Mouse (Mus musculus) megakaryocyte, embryonic 14.5 days (primary cell): ENCODE results near the gene Mfsd7a. TPM values are rescaled to one million over a fixed set of nuclear protein-coding genes. Genes with fewer than 3 reads are reported as not detected.

Source experiments
- H3K27me3 ChIP-seq: replicated peaks from 2 replicates; pipeline ENCODE3; 2012; ENCODE audit warnings: inconsistent platforms
- H3K36me3 ChIP-seq: replicated peaks from 2 replicates; pipeline ENCODE3; 2012; ENCODE audit warnings: low read length, inconsistent platforms, mixed read lengths
- H3K4me1 ChIP-seq: 2 replicates; pipeline ENCODE4 v1.6.1; 2012; ENCODE audit warnings: inconsistent platforms
- H3K4me3 ChIP-seq: replicated peaks from 2 replicates; pipeline ENCODE3; 2012; ENCODE audit warnings: moderate library complexity, mild to moderate bottlenecking, inconsistent platforms
- H3K9me3 ChIP-seq: 2 replicates; pipeline ENCODE4 v1.6.1; 2012; ENCODE audit warnings: inconsistent platforms
- FLI1 ChIP-seq: IDR thresholded peaks from 2 replicates; pipeline ENCODE4 v1.6.1; 2012; ENCODE audit warnings: low read length, inconsistent platforms, mixed read lengths
- GATA1 ChIP-seq: IDR thresholded peaks from 3 replicates; pipeline ENCODE4 v1.6.1; 2012; ENCODE audit warnings: mixed read lengths, low read length, inconsistent platforms, borderline replicate concordance
- polyA plus RNA-seq: library from polyadenylated mRNA; stranded (reverse); fragments of >175 nt; gene quantifications from 2 replicates; pipeline ENCODE4 v1.2.3, GENCODE M21; 2012; ENCODE audit warnings: low replicate concordance; ENCODE audit not compliant: insufficient read depth

Gene Mfsd7a
- polyA plus RNA-seq, 1 experiment, result 0.86 TPM

GRCm38 (mm10) chr5:108436101-108436500, 12.6 kb downstream of the Mfsd7a start:
- Histone ChIP-seq H3K27me3 (peaks cover 9% of the 10 kb centered on the region), H3K36me3 (peaks cover 19% of the 10 kb centered on the region), H3K9me3 (no peaks in the 10 kb centered on the region), H3K4me1 (peaks cover 45% of the 10 kb centered on the region), H3K4me3 (no peak overlapping the region)
- TF ChIP-seq GATA1, result no peak
- TF ChIP-seq FLI1, result no peak

- TF ChIP-seq FLI1 (no peak), GATA1 (no peak)
- H3K36me3 ChIP-seq, result peaks cover 39% of the 10 kb centered on the region
- peaks cover 5% of the 10 kb centered on the region for H3K27me3 ChIP-seq
These were observed 14.7 kb downstream of the Mfsd7a start, which contains the start of gene Atp5k for GRCm38 (mm10) chr5:108433804-108434587. Gene Atp5k, minus strand, starts transcription at chr5:108434448.

GRCm38 (mm10) chr5:108431196-108431595, 17.5 kb downstream of the Mfsd7a start:
- peaks cover 60% of the 10 kb centered on the region for H3K36me3 ChIP-seq
- H3K9me3 ChIP-seq, result no peaks in the 10 kb centered on the region
- H3K27me3 ChIP-seq, result no peaks in the 10 kb centered on the region
- H3K4me3 ChIP-seq, result no peak overlapping the region
- no peak for TF ChIP-seq FLI1
- no peak for TF ChIP-seq GATA1
- H3K4me1 ChIP-seq, result peaks cover 55% of the 10 kb centered on the region

More at GRCm38 (mm10) chr5:108433804-108434587, 14.7 kb downstream of the Mfsd7a start, which contains the start of gene Atp5k:
- peak within 1 kb of the TSS; percentile 92 for H3K4me3 ChIP-seq
- peaks cover 42% of the 10 kb centered on the region for H3K4me1 ChIP-seq
- H3K9me3 ChIP-seq, result no peaks in the 10 kb centered on the region

- no peaks in the 10 kb centered on the region for H3K27me3 ChIP-seq
- H3K9me3 ChIP-seq, result no peaks in the 10 kb centered on the region
- no peak overlapping the region for H3K4me3 ChIP-seq
- peaks cover 63% of the 10 kb centered on the region for H3K36me3 ChIP-seq
- TF ChIP-seq GATA1 (no peak), FLI1 (no peak)
- peaks cover 47% of the 10 kb centered on the region for H3K4me1 ChIP-seq
These were observed 21.5 kb downstream of the Mfsd7a start for GRCm38 (mm10) chr5:108427186-108427585.

- Histone ChIP-seq H3K4me1 (peaks cover 50% of the 10 kb centered on the region), H3K9me3 (no peaks in the 10 kb centered on the region)
- TF ChIP-seq GATA1 (no peak), FLI1 (no peak)
These were observed 25.3 kb downstream of the Mfsd7a start for GRCm38 (mm10) chr5:108423427-108423826.

GRCm38 (mm10) chr5:108422741-108423140, 25.9 kb downstream of the Mfsd7a start:
- Histone ChIP-seq H3K4me3 (no peak overlapping the region), H3K9me3 (no peaks in the 10 kb centered on the region), H3K36me3 (peaks cover 19% of the 10 kb centered on the region), H3K4me1 (peaks cover 49% of the 10 kb centered on the region), H3K27me3 (peaks cover 2% of the 10 kb centered on the region)
- TF ChIP-seq FLI1 (no peak), GATA1 (no peak)

More at GRCm38 (mm10) chr5:108423427-108423826, 25.3 kb downstream of the Mfsd7a start:
- Histone ChIP-seq H3K36me3 (peaks cover 26% of the 10 kb centered on the region), H3K4me3 (no peak overlapping the region), H3K27me3 (peaks cover 2% of the 10 kb centered on the region)

GRCm38 (mm10) chr5:108414711-108415110, 34.0 kb downstream of the Mfsd7a start:
- no peaks in the 10 kb centered on the region for H3K9me3 ChIP-seq
- peaks cover 1% of the 10 kb centered on the region for H3K27me3 ChIP-seq
- H3K4me3 ChIP-seq, result no peak overlapping the region
- TF ChIP-seq GATA1, result no peak
- no peak for TF ChIP-seq FLI1
- peaks cover 23% of the 10 kb centered on the region for H3K4me1 ChIP-seq
- no peaks in the 10 kb centered on the region for H3K36me3 ChIP-seq

GRCm38 (mm10) chr5:108406977-108407376, 41.7 kb downstream of the Mfsd7a start:
- peaks cover 32% of the 10 kb centered on the region for H3K36me3 ChIP-seq
- H3K4me3 ChIP-seq, result no peak overlapping the region
- no peaks in the 10 kb centered on the region for H3K27me3 ChIP-seq
- peaks cover 5% of the 10 kb centered on the region; the same call in 1 of the 2 replicates for H3K9me3 ChIP-seq
- peaks cover 52% of the 10 kb centered on the region for H3K4me1 ChIP-seq
- TF ChIP-seq FLI1 (no peak), GATA1 (no peak)

- Histone ChIP-seq H3K36me3 (peaks cover 43% of the 10 kb centered on the region), H3K9me3 (peaks cover 5% of the 10 kb centered on the region; the same call in 1 of the 2 replicates), H3K4me1 (peaks cover 61% of the 10 kb centered on the region), H3K4me3 (peak overlapping the region; percentile 39), H3K27me3 (no peaks in the 10 kb centered on the region)
- no peak for TF ChIP-seq FLI1
- TF ChIP-seq GATA1, result peak; percentile 61; the same call in 1 of the 3 replicates
These were observed 43.2 kb downstream of the Mfsd7a start for GRCm38 (mm10) chr5:108405460-108405859.

- Histone ChIP-seq H3K4me1 (peaks cover 78% of the 10 kb centered on the region), H3K27me3 (no peaks in the 10 kb centered on the region), H3K4me3 (peak overlapping the region; percentile 44), H3K36me3 (peaks cover 48% of the 10 kb centered on the region), H3K9me3 (peaks cover 3% of the 10 kb centered on the region; the same call in 1 of the 2 replicates)
- TF ChIP-seq FLI1 (no peak), GATA1 (no peak)
These were observed 45.2 kb downstream of the Mfsd7a start for GRCm38 (mm10) chr5:108403453-108403852.

Other genes starting within 250 kb of the Mfsd7a start
- 12.5 and 20.5 TPM in 2 replicates for gene Dr1, start 180.0 kb downstream of the Mfsd7a start, polyA plus RNA-seq
- 0.55 and 0.77 TPM in 2 replicates for gene Pigg, start 136.3 kb downstream of the Mfsd7a start, polyA plus RNA-seq
- gene Gm42517, start 81.0 kb downstream of the Mfsd7a start, polyA plus RNA-seq, result 101 and 308 TPM in 2 replicates
- gene Pde6b, start 60.5 kb downstream of the Mfsd7a start, polyA plus RNA-seq, result not detected in 2 replicates
- gene Atp5k, start 14.4 kb downstream of the Mfsd7a start, polyA plus RNA-seq, result 46.6 and 183 TPM in 2 replicates
- gene Pcgf3, start 12.3 kb upstream of the Mfsd7a start, polyA plus RNA-seq, result 3.8 and 9.2 TPM in 2 replicates
- 0.19 and 2.0 TPM in 2 replicates for gene Cplx1, start 101.1 kb upstream of the Mfsd7a start, polyA plus RNA-seq
- gene Gak, start 180.9 kb upstream of the Mfsd7a start, polyA plus RNA-seq, result 64.1 and 72.4 TPM in 2 replicates
- gene Tmem175, start 180.9 kb upstream of the Mfsd7a start, polyA plus RNA-seq, result 2.8 and 3.5 TPM in 2 replicates
- 4.4 and 4.5 TPM in 2 replicates for gene Idua, start 211.4 kb upstream of the Mfsd7a start, polyA plus RNA-seq
- 0.74 TPM in 1 of 2 replicates, not detected in the other for gene Dgkq, start 220.8 kb upstream of the Mfsd7a start, polyA plus RNA-seq
- gene Slc26a1, start 226.7 kb upstream of the Mfsd7a start, polyA plus RNA-seq, result 0.55 TPM in 1 of 2 replicates, not detected in the other
- 1.2 TPM in 1 of 2 replicates, not detected in the other for gene Fgfrl1, start 243.5 kb upstream of the Mfsd7a start, polyA plus RNA-seq